Mouse (Mus musculus) liver, embryonic 14.5 days (tissue): ENCODE measurements around the gene Actn3. TPM values are rescaled to one million over a fixed set of nuclear protein-coding genes. Genes with fewer than 3 reads are reported as not detected.

Experiments used
- ATAC-seq: fragments of 200-750 bp; cut with Nextera tagmentation; 2 replicates; pipeline ENCODE4 v1.8.0; 2017; ENCODE audit warnings: moderate number of reproducible peaks, mild to moderate bottlenecking, moderate library complexity; ENCODE audit not compliant: insufficient read depth
- DNase-seq, 3 experiments: peaks; one replicate each; pipeline ENCODE4 v3.0.0-alpha.2; 2012 to 2013; ENCODE audit warnings: low read depth in 3 of 3, low spot score in 3 of 3
- H3K27ac ChIP-seq: fragments of 300-500 bp; sonication (generic); 2 replicates; pipeline ENCODE4 v1.5.1; 2014; ENCODE audit warnings: moderate library complexity, mild to moderate bottlenecking, control low read depth, inconsistent platforms
- H3K27me3 ChIP-seq: fragments of 300-500 bp; sonication (generic); 2 replicates; pipeline ENCODE4 v1.6.1; 2014; ENCODE audit warnings: mild to moderate bottlenecking, low read length, moderate library complexity; ENCODE audit not compliant: control insufficient read depth, insufficient read depth
- H3K36me3 ChIP-seq: fragments of 300-500 bp; sonication (generic); replicated peaks from 2 replicates; pipeline ENCODE4 v1.6.1; 2014; ENCODE audit warnings: low read depth; ENCODE audit not compliant: control insufficient read depth, insufficient read depth
- H3K4me1 ChIP-seq, 2 experiments: fragments of 200-500 bp in 1 of 2; fragments of 300-500 bp in 1 of 2; sonication (generic) in 1 of 2; replicated peaks; 2 replicates each; pipeline ENCODE4 v1.6.1; 2012 to 2014; ENCODE audit warnings: antibody characterized with exemption in 1 of 2, inconsistent platforms in 1 of 2, low read length in 1 of 2; ENCODE audit not compliant: control insufficient read depth in 2 of 2, insufficient read depth in 2 of 2
- H3K4me2 ChIP-seq: fragments of 300-500 bp; sonication (generic); 2 replicates; pipeline ENCODE4 v1.6.1; 2014; ENCODE audit warnings: low read depth, mild to moderate bottlenecking, control low read depth, moderate library complexity
- H3K4me3 ChIP-seq, 2 experiments: fragments of 200-500 bp in 1 of 2; fragments of 300-500 bp in 1 of 2; sonication (generic) in 1 of 2; 2 replicates each; pipeline ENCODE4 v1.5.1; 2012 to 2014; ENCODE audit warnings: low read depth in 2 of 2, low read length in 2 of 2, mild to moderate bottlenecking in 2 of 2, control low read depth in 1 of 2, inconsistent platforms in 1 of 2, moderate library complexity in 1 of 2; ENCODE audit not compliant: insufficient read depth in 1 of 2
- H3K9ac ChIP-seq: fragments of 300-500 bp; sonication (generic); replicated peaks from 2 replicates; pipeline ENCODE4 v1.6.1; 2014; ENCODE audit warnings: mild to moderate bottlenecking, control low read depth, moderate library complexity
- H3K9me3 ChIP-seq: fragments of 300-500 bp; sonication (generic); 2 replicates; pipeline ENCODE4 v1.6.1; 2016; ENCODE audit warnings: low read length, mixed read lengths; ENCODE audit not compliant: control insufficient read depth
- CTCF ChIP-seq: IDR thresholded peaks from 2 replicates; pipeline ENCODE4 v1.5.1; 2016; ENCODE audit warnings: antibody characterized with exemption, low read depth, control low read depth
- EP300 ChIP-seq: IDR thresholded peaks from 2 replicates; pipeline ENCODE4 v1.6.1; 2016; ENCODE audit warnings: antibody characterized with exemption, low read depth
- WGBS: fragments of 180-500 bp; shearing (Covaris S2); extraction: QIAGEN DNeasy Blood & Tissue Kit; methylation state at CpG from one replicate; pipeline ENCODE4 v1.1.7; 2014; ENCODE audit not compliant: insufficient replicate concordance; 5-methylcytosine and 5-hydroxymethylcytosine counted together
- polyA plus RNA-seq, 2 experiments: library from polyadenylated mRNA; depleted of rRNA in 1 of 2; stranded (reverse) in 1 of 2; unstranded in 1 of 2; fragments of >200 nt; fragmentation: Nextera tagmentation in 1 of 2; extraction: Ambion mirVana in 1 of 2; gene quantifications; 2 replicates each; pipeline versions ENCODE4 v1.2.1 to v1.2.3; 2012 to 2014

The Actn3 gene
- polyA plus RNA-seq, 2 experiments: 0.28 to 0.33 TPM

DNA sequence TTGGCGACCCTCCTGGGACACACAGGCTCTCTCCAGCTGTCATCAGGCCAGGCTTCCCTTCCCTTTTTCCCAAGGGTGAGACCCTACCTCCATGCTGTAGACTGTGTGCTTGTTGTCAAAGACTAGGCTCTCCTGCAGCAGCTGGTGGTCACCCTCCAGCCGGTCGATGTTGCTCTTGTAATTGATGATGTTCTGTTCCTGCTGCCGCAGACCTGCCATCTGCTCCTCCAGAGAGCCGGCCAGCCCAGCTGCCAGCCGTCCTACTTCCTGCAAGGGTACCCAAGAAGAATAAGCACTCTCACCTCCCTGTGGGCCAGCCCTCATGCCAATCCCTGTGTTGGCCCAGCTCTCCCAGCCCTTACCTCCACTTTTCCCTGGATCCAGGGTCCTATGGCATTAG is 14.7 kb downstream of the Actn3 start:
- Histone ChIP-seq H3K4me3 (no peak overlapping the region), H3K36me3 (no peaks in the 10 kb centered on the region), H3K9me3 (no peaks in the 10 kb centered on the region), H3K4me2 (no peak overlapping the region), H3K4me1 (peaks cover 20% of the 10 kb centered on the region in 2 experiments), H3K27ac (no peak overlapping the region), H3K9ac (no peak overlapping the region), H3K27me3 (peaks cover 36% of the 10 kb centered on the region)
- WGBS: 68% methylated on average over 6 of the region's 6 CpGs
- ATAC-seq (no peak), DNase-seq (no peak)
- TF ChIP-seq CTCF (no peak), EP300 (no peak)

DNA sequence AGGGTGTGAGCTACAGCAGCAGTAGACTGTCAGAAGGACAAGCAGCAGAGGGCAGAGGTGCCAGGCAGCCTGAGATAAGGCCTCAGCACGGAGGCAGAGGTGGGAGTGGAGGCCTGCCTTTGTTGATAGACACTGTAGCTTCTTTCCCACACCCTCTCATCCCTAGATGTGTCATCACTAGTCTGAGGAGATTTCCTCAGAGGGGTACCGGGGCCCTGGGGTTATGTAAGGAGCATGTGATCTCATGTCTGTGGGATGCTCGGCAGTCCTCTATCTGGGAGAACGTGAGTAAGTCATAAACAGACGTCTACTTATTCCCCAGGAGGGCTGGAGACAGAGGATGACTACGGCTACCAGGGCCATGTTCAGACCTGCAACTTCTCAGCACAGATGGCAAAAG is 18.6 kb downstream of the Actn3 start:
- peak overlapping the region; percentile 69 for H3K9ac ChIP-seq
- peaks cover 29% of the 10 kb centered on the region for H3K27me3 ChIP-seq
- ATAC-seq (peak; percentile 98), DNase-seq (peak; percentile 82 to 86 (median 85))
- peak; percentile 64 for TF ChIP-seq CTCF
- peak; percentile 93 for TF ChIP-seq EP300
- H3K4me1 ChIP-seq: peaks cover 27 to 31% of the 10 kb centered on the region in 2 experiments
- no peaks in the 10 kb centered on the region for H3K9me3 ChIP-seq
- no peaks in the 10 kb centered on the region for H3K36me3 ChIP-seq
- H3K4me3 ChIP-seq: peak overlapping the region; percentile 51 to 53
- peak overlapping the region; percentile 96 for H3K27ac ChIP-seq
- 27% methylated on average over 6 of the region's 6 CpGs for WGBS
- peak overlapping the region; percentile 69 for H3K4me2 ChIP-seq

DNA sequence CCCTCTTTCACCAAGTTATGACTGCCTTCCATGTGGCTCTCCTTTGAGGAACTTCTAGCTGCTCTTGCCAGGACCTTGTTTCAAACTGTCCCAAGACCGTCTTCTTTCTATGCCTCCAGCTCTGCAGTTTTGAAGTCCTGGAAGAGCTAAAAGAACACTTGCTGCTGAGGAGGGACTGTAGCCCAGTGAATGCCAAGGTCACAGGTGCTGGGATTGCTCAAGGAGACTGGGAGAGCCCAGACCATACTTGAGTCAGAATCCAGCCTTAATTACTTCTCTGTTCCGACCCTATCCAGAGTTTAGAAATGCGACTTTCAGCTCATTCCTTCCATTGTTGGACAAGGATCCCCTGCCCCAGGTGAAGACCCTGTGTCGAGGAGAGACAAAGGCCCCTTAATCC is 21.8 kb downstream of the Actn3 start:
- TF ChIP-seq EP300 (no peak), CTCF (no peak)
- Histone ChIP-seq H3K9ac (peak overlapping the region; percentile 52), H3K9me3 (no peaks in the 10 kb centered on the region), H3K4me1 (peaks cover 27 to 31% of the 10 kb centered on the region in 2 experiments), H3K27ac (no peak overlapping the region), H3K4me3 (peak overlapping the region; percentile 52 to 56), H3K4me2 (peak overlapping the region; percentile 96), H3K27me3 (peaks cover 34% of the 10 kb centered on the region), H3K36me3 (no peaks in the 10 kb centered on the region)
- ATAC-seq: no peak
- no peak for DNase-seq
- WGBS: 65% methylated on average over 4 of the region's 4 CpGs

DNA sequence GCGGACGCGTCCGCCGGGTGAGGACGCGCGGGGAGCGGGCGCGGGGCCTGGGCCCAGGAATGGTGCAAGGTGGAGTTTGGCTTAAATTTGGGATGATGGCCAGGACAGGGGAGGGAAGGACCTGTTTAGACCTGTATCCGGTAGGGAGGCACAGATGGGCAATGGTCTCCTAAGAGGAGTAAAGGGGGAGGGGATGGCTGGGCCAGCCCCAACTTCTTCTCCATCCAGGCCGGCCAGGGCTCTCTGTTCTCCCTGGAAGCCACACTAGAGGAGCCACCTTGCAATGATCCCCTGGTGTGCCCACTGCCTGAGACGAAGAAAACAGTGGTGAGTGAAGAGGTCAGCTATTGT is 22.3 kb downstream of the Actn3 start:
- Histone ChIP-seq H3K4me2 (peak overlapping the region; percentile 96), H3K9me3 (no peaks in the 10 kb centered on the region), H3K9ac (peak overlapping the region; percentile 52), H3K4me3 (peak overlapping the region; percentile 52 to 56), H3K4me1 (peaks cover 27 to 31% of the 10 kb centered on the region in 2 experiments), H3K27me3 (peaks cover 34% of the 10 kb centered on the region), H3K27ac (no peak overlapping the region), H3K36me3 (no peaks in the 10 kb centered on the region)
- ATAC-seq (no peak), DNase-seq (no peak)
- WGBS: 6% methylated on average over 14 of the region's 14 CpGs
- no peak for TF ChIP-seq CTCF
- no peak for TF ChIP-seq EP300

DNA sequence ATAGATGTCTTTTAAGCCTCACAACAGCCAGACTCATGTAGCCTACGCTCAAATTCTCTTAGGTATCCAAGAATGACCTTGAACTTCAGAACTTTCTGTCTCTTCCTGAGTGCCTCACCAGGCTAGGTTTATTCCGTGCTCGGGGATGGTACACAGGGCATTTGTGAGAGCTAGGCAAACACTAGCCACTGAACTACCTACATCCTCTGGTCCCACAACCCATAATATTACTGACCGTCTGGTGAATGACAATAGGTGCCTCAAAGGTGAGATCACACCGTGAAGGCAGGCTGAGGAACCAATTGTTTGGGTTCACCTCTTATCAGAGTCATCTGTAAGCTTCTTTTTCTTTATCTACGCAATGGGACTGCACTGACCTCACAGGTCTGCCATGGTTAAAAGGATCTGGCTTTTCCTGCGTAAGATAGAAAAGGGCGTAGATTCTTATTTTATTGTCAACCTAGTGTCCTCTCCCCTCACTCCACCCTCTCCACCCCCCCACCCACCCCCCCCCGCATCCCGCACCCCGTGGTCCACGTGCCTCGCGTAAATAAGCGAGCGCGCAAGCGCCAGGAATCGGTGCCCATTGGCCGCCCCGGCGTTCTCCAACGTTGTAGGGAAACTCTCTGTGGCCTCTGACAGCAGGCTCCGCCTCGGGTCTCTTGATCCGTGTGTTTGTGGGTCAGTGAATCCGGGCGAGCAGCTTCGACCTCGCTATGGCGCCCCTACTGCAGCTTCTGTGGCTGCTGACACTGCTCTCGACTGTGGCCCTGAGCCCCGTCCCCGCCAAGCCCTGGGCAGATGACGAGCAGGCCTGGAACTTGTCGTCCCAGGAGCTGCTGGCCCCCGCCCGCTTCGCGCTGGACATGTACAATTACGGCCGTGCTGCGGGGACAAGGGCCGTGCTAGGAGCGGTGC is 22.9 kb downstream of the Actn3 start, which contains the start of gene Ctsf:
TSS of gene Ctsf (plus strand) at position 579 of the 918 bp plus-strand sequence.
- WGBS: 4% methylated on average over 45 of the region's 45 CpGs
- peaks cover 34% of the 10 kb centered on the region for H3K27me3 ChIP-seq
- peaks cover 22 to 26% of the 10 kb centered on the region in 2 experiments for H3K4me1 ChIP-seq
- no peak within 1 kb of the TSS for H3K27ac ChIP-seq
- H3K4me3 ChIP-seq: peak within 1 kb of the TSS; percentile 52 to 56
- TF ChIP-seq CTCF: no peak
- TF ChIP-seq EP300: no peak
- no peaks in the 10 kb centered on the region for H3K9me3 ChIP-seq
- peak; percentile 9; the same call in 1 of the 2 replicates for ATAC-seq
- H3K36me3 ChIP-seq: no peaks in the 10 kb centered on the region
- DNase-seq: peak in 2 of 3 experiments; percentile 41 to 42
- H3K9ac ChIP-seq: peak within 1 kb of the TSS; percentile 52
- peak within 1 kb of the TSS; percentile 96 for H3K4me2 ChIP-seq
